Mouse (Mus musculus) brain, adult 2 months (tissue): ENCODE measurements around the gene Gm11555.
"Not testable (repeated sequence)": the region's sequence is repeated elsewhere in the genome, so short reads cannot be mapped to it uniquely, and the experiment has no call there.

Experiments used
- DNase-seq: peaks from one replicate; pipeline ENCODE4 v3.0.0; 2011; ENCODE audit warnings: low read depth, low spot score

The Gm11555 gene

DNA sequence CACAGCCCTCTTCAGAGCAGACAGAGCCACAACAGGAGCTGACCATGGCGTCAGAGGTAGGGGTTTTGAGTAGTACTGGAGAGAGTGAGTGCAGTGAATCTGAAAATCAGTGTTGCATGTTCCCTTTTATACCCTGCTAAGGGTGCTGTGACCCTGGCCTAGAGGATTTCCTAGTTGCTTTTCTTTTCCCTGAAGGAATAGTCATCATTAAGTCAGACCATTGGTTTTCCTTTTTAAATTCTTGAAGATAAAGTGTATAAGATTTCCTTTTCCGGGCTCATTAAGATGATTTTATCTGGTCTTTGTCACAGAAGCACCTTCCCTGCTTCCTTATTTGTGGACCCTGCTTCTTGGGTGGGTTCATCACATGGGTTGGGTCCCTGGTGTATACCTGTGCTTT is at the start of gene Gm11555:
Gene Gm11555 (minus strand): TSS at position 101 of the 400 bp plus-strand sequence.
- no peak for DNase-seq

DNA sequence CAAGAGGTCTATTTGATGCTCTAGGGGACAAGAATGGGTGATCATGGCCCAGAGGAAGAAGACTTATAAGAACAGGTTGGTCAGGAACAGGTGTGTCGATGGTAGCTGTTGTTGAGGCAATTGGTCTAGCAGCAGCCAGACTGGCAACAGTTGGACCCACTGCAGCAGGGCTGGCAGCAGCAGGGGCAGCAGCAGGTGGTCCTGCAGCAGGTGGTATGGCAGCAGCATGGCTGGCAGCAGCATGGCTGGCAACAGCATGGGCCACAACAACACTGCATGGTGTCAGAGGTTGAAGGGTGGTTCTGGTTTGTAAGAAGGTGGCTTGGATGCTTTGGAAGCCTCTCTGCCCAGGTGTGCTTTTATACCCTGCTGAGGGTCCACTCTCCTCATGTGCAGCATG is 40.4 kb upstream of the Gm11555 start, which contains the start of gene Gm14190:
Gene Gm14190 (minus strand): TSS at position 278 of the 400 bp plus-strand sequence.
- DNase-seq: no peak

GRCm38 (mm10) chr11:99685235-99685634 is 35.2 kb upstream of the Gm11555 start:
- not testable (repeated sequence) for DNase-seq

DNA sequence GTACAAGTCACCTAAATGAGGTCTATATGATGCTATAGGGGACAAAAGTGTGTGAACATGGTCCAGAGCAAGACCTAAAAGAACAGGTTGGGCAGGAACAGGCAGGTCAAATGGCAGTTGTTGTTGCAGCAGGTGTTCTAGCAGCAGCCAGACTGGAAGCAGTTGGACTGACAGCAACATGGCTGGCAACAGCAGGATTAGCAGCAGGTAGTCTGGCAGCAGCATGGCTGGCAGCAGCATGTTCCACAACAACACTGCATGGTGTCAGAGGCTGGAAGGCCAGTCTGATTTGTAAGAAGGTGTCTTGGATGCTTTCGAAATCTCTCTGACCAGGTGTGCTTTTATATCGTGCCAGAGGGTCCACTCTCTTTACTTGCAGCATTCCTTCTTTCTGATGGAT is 33.4 kb upstream of the Gm11555 start:
- DNase-seq: no peak

- no peak for DNase-seq
These were observed 15.8 kb upstream of the Gm11555 start, which contains the start of gene Krtap4-6 for GRCm38 (mm10) chr11:99665860-99666259. Gene Krtap4-6, minus strand, starts transcription at chr11:99665960.

GRCm38 (mm10) chr11:99662802-99663201 is 12.8 kb upstream of the Gm11555 start:
- DNase-seq: no peak

DNA sequence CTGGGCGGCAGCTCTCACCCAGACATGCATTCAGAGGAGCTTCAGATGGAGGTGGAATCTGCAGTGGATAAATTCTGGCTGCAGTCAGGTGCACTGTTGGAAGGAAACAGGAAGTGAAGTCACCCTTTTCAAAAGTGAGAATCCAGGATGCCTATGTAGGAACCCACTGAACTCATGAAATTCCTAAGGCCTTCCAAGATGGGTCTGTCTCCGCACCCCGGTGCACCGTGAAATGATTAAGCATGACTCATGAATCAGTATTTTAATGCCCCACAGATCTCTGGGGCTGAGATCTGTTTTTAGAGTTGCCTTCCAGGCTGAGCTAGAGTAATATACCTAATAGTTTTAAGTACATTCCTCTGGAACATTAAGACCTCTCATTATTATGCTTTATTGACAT is 9.2 kb upstream of the Gm11555 start:
- DNase-seq: no peak

- not testable (repeated sequence) for DNase-seq
These were observed 8.5 kb upstream of the Gm11555 start, which contains the start of gene Gm11563 for GRCm38 (mm10) chr11:99658467-99659010. Gene Gm11563, minus strand, starts transcription at chr11:99658960.

DNA sequence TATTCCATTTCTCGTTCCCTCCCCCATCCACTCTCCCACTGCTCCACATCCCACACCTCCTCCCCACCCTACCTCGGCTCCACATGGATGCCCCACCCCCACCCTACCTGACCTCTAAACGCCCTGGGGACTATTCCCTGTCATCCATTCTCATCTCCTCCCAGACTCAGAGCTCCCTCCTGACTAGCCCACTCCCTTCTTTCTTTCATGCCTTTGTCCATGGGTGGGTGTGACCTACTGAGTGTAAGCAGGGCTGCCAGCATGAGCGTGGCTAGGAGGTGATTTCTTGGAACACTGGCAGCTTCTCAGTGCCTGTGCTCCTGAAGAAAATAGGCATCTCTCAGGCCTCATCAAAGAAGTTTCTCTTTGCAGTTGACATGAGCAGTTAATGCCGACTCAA is 7.0 kb upstream of the Gm11555 start:
- DNase-seq: no peak

DNA sequence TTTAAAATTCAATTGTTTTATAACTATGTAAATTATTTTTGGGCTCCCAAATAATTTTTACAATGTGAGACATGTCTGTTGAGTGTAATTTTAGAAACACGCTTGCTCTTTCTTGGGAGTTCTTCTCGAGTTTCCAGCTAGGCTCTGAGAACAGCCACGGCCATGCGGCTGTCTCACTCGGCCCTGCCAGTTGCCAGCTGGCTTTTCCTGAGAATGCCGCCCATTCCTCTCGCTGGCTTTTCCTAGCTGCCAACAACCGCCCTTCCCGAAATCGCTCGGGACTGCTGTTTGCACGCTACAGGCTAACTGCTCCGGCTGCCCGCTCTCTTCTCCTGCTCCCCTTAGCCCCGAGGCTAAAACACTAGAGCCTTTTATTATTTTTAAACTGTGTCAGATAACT is 3.6 kb downstream of the Gm11555 start:
- DNase-seq: peak; percentile 66

DNA sequence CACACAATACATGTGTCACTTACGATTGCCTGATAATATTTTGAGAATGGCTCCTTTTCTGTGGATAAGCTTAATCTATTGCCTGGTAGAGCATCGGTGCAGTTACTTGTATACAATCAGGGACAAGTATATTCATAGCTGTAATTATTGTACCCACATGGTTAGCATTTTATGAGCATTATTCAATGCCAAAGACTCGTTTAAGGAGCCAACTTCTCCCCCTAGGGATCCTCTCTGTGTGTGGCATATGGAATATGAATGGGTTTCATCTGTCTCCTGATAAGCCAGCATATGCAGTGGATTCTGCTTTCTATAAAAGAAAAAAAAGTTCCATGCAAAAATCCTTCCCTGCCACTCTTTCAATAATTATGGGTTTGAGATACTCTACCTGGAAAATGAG is 5.7 kb downstream of the Gm11555 start:
- DNase-seq: peak; percentile 48

GRCm38 (mm10) chr11:99643635-99644139 is 6.3 kb downstream of the Gm11555 start, which contains the start of gene Krtap4-7:
Gene Krtap4-7, minus strand, starts transcription at chr11:99644089.
- not testable (repeated sequence) for DNase-seq

GRCm38 (mm10) chr11:99640926-99641325 is 9.1 kb downstream of the Gm11555 start:
- DNase-seq: no peak

DNA sequence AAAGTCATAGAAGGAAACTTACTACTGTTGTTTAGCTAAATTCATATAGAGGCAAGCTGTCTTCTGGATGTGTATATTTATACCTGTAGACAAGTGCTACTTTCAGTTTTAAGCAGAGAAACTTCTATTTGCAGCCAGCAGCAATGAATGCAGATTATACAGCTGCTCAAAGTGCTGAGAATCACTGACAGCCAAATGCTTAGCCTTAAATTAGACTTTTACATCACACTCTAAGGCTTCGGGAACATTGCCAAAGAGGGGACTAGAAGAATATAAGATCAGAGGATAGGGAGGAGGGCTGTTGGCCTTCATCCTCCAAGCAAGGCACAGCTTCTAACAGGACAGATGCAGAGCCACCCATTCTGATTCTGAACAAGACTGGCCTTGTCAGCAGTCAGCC is 12.9 kb downstream of the Gm11555 start:
- peak; percentile 72 for DNase-seq

DNA sequence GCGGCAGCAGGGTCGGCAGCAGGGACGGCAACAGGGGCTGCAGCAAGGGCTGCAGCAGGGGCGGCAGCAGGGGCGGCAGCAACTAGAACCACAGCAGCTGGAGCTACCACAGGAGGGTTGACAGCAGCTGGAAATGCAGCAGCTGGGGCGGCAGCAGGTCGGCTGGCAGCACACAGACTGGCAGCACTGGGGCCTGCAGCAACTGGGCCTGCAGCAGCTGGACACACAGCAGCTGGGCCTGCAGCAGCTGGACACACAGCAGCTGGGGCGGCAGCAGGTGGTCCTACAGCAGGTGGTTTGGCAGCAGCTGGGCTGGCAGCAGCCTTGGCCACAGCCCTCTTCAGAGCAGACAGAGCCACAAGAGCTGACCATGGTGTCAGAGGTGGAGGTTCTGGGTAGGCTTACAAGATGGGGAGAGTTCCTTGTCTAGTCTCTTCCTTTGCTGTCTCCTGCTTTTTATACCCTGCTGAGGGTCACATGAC is 15.3 kb downstream of the Gm11555 start, which contains the start of gene Krtap4-2:
Gene Krtap4-2 (minus strand): TSS at position 432 of the 482 bp plus-strand sequence.
- no peak for DNase-seq

GRCm38 (mm10) chr11:99633293-99633692 is 16.7 kb downstream of the Gm11555 start:
- DNase-seq: peak; percentile 71

DNA sequence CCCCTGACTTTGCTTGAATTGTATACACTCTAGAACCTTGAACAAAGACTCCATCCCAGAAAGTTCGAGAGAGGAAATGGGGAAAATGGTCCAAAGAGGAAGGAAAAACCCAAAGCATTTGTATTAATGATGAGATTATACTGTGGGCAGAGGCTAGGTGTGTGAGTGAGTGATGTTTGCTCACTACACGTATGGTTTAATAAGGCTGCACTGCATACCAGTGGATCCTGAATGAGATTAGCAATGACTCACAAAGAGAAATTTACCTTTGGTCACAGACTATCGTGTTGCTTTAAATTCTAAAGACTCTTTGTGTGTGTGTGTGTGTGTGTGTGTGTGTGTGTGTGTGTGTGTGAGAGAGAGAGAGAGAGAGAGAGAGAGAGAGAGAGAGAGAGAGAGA is 19.1 kb downstream of the Gm11555 start:
- DNase-seq: no peak

DNA sequence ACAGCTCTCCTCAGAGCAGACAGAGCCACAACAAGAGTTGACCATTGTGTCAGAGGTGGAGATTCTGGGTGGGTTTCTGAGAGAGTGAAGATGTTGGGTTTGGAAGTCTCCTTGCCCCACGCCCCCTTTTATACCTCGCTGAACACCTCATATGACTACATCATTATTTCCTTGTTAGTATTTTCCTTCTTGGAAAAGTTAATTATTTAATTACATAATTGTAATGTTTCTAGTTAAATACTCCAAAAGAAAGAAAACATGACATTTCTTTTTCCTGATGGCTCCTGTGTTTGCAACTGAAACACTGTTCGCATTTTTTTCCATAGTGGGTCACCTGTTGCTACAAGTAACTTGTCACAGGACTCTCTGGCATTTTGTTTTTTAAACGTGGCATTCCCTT is 21.9 kb downstream of the Gm11555 start, which contains the start of gene Krtap4-1:
Gene Krtap4-1 (minus strand): TSS at position 101 of the 400 bp plus-strand sequence.
- no peak for DNase-seq

- no peak for DNase-seq
These were observed 29.7 kb downstream of the Gm11555 start, which contains the start of gene Gm11562 for GRCm38 (mm10) chr11:99620335-99620734. Gene Gm11562, minus strand, starts transcription at chr11:99620435.

DNA sequence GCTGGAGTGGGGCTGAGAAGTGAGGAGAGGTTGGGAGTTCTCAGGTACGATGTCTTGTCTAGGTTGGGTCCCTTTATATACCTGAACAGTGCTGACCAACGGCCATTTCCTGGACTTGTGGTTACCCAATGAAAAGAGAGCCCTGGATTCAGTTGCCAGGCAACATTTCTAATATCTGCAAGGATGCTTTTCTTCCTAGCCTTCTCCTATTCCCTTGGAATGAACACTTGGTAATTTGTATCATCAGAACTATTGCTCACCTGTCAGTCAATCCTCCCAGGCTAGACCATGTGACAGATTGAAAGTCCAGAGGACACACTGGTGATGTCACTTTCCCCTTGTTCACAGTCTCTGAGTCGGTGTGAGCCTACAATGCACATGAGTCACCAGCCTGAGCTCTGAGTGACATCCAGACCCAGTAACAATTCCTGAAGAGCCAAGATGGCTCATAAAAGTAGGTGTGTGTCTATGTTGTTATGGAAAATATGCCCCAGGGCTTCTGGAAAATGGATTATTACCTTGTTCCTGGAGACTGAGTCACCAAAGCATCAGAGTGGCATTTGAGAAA is 35.2 kb downstream of the Gm11555 start, which contains the start of gene Krtap2-4:
Gene Krtap2-4 (minus strand): TSS at position 51 of the 568 bp plus-strand sequence.
- DNase-seq: peak; percentile 43

DNA sequence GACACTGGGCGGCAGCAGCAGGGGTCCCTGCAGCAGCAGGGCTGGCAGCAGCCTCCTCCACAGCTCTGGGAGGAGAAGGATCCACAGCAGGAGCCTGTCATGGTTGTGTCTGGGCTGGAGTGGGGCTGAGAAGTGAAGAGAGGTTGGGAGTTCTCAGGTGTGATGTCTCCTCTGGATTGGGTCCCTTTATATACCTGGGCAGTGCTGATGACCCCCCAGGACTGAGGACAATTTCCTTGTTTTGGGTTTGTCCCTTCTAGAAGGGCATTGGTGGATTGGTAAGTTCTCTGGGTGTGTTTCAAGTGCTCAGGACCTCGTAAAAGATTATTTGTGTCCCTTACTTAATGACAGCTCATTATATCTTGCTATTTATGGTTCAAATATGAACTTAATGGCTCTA is 39.9 kb downstream of the Gm11555 start, which contains the start of gene Gm11937:
Gene Gm11937 (minus strand): TSS at position 101 of the 400 bp plus-strand sequence.
- DNase-seq: not testable (repeated sequence)

- peak; percentile 82 for DNase-seq
These were observed 40.9 kb downstream of the Gm11555 start for GRCm38 (mm10) chr11:99609126-99609525.
